Mouse (Mus musculus): ENCODE measurements at regions not wholly inside any gene's neighbourhood (a gene's known extent, or its start where the extent isn't known, plus 50 kb on each side); places are given as distances from the start of the nearest gene placed in this dataset.

- DNase-seq (ENCODE audit: extremely low read depth, low read depth): no peak
Measured at GRCm38 (mm10) chr8:36304809-36305208, 539.2 kb downstream of the Gm19410 start.

- DNase-seq (ENCODE audit: extremely low read depth, low read depth): no peak
Measured at GRCm38 (mm10) chr8:36306336-36306735, 540.7 kb downstream of the Gm19410 start.

GRCm38 (mm10) chr8:36307496-36307895 is 541.9 kb downstream of the Gm19410 start:
- DNase-seq (ENCODE audit: extremely low read depth, low read depth): no peak

GRCm38 (mm10) chr8:36308056-36308455 is 542.5 kb downstream of the Gm19410 start:
- DNase-seq (ENCODE audit: extremely low read depth, low read depth): no peak

GRCm38 (mm10) chr8:36309326-36309725 is 543.7 kb downstream of the Gm19410 start:
- no peak for DNase-seq (ENCODE audit: extremely low read depth, low read depth)

GRCm38 (mm10) chr8:36309952-36310351 is 544.4 kb downstream of the Gm19410 start:
- DNase-seq (ENCODE audit: extremely low read depth, low read depth): no peak

- no peak for DNase-seq (ENCODE audit: extremely low read depth, low read depth)
Measured at GRCm38 (mm10) chr8:36311734-36312133, 546.1 kb downstream of the Gm19410 start.

GRCm38 (mm10) chr8:36312963-36313362 is 547.4 kb downstream of the Gm19410 start:
- DNase-seq (ENCODE audit: extremely low read depth, low read depth): no peak

GRCm38 (mm10) chr8:36318396-36318795 is 552.8 kb downstream of the Gm19410 start:
- no peak for DNase-seq (ENCODE audit: extremely low read depth, low read depth)

- DNase-seq (ENCODE audit: extremely low read depth, low read depth): no peak
Measured at GRCm38 (mm10) chr8:36318884-36319283, 553.3 kb downstream of the Gm19410 start.

GRCm38 (mm10) chr8:36319314-36319959 is 553.8 kb downstream of the Gm19410 start:
- peak; percentile 15 for DNase-seq (ENCODE audit: extremely low read depth, low read depth)

- DNase-seq (ENCODE audit: extremely low read depth, low read depth): no peak
Measured at GRCm38 (mm10) chr8:36322125-36322524, 556.5 kb downstream of the Gm19410 start.

- DNase-seq (ENCODE audit: extremely low read depth, low read depth): no peak
Measured at GRCm38 (mm10) chr8:36322578-36322977, 557.0 kb downstream of the Gm19410 start.

GRCm38 (mm10) chr8:36338628-36339027 is 573.0 kb downstream of the Gm19410 start:
- no peak for DNase-seq (ENCODE audit: extremely low read depth, low read depth)

GRCm38 (mm10) chr8:36339449-36339848 is 573.9 kb downstream of the Gm19410 start:
- no peak for DNase-seq (ENCODE audit: extremely low read depth, low read depth)

GRCm38 (mm10) chr8:36340454-36340853 is 574.9 kb downstream of the Gm19410 start:
- DNase-seq (ENCODE audit: extremely low read depth, low read depth): no peak

- no peak for DNase-seq (ENCODE audit: extremely low read depth, low read depth)
Measured at GRCm38 (mm10) chr8:36341965-36342364, 576.4 kb downstream of the Gm19410 start.

- DNase-seq (ENCODE audit: extremely low read depth, low read depth): no peak
Measured at GRCm38 (mm10) chr8:36342650-36343049, 577.1 kb downstream of the Gm19410 start.

GRCm38 (mm10) chr8:36346682-36347324 is 581.2 kb downstream of the Gm19410 start:
- peak; percentile 40 for DNase-seq (ENCODE audit: extremely low read depth, low read depth)

- DNase-seq (ENCODE audit: extremely low read depth, low read depth): no peak
Measured at GRCm38 (mm10) chr8:36348067-36348466, 582.5 kb downstream of the Gm19410 start.

GRCm38 (mm10) chr8:36354926-36355325 is 589.3 kb downstream of the Gm19410 start:
- DNase-seq (ENCODE audit: extremely low read depth, low read depth): no peak

- no peak for DNase-seq (ENCODE audit: extremely low read depth, low read depth)
Measured at GRCm38 (mm10) chr8:36358998-36359397, 593.4 kb downstream of the Gm19410 start.

GRCm38 (mm10) chr8:36361255-36361654 is 595.7 kb downstream of the Gm19410 start:
- peak; percentile 26 for DNase-seq (ENCODE audit: extremely low read depth, low read depth)

Data from MEL-GATA-1-ER (cell line).